Mouse (Mus musculus): ENCODE results near the gene Hoxd4. TPM values are rescaled to one million over a fixed set of nuclear protein-coding genes. Genes with fewer than 3 reads are reported as not detected.

Hoxd4 gene
- polyA plus RNA-seq, 1 experiment from 2014 or later, result not detected

DNA sequence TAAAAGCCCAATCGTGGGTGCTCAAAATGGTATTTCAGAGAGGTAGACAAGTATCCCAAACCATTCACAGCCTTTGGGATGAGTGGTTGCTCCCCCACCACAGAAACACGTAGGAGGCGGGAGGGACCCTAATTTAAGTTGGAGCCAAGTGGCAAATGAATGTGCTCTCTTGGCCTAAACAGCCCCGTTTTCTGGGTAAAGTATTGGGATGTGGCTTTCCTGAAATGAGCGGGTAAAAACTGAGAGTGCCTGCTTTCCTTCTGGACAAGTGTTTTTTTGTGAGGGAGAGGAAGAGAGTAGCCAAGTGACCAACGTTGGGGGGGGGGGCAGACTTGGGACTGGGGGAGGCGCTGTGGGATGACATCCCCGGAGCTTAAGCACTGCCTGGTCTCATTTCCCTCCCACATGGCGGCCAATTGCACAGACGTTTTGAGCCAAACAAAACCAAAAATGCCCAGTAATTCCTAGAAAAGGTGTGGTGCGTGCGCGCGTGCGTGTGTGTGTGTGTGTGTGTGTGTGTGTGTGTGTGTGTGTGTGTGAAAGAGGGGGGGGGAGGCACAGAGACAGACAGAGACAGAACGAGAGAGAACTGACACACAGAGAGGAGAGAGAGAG lies 693 bp upstream of the Hoxd4 start:
- no peak overlapping the region for H3K4me2 ChIP-seq (ENCODE audit: low read depth, low read length)
- no peaks in the 10 kb centered on the region for H3K36me3 ChIP-seq (ENCODE audit: control insufficient read depth, insufficient read depth)
- no peak overlapping the region for H3K27ac ChIP-seq (ENCODE audit: low read length)
- ATAC-seq (ENCODE audit: low read depth), result no peak
- 2% methylated on average over 16 of the region's 16 CpGs for WGBS (ENCODE audit: insufficient replicate concordance)
- H3K9me3 ChIP-seq (replicated peaks; ENCODE audit: control insufficient read depth, low read length), result no peaks in the 10 kb centered on the region
- H3K4me1 ChIP-seq (ENCODE audit: control insufficient read depth, low read depth, low read length), result no peaks in the 10 kb centered on the region
- H3K27me3 ChIP-seq (ENCODE audit: control insufficient read depth, insufficient read depth, low read depth, low read length), result peaks cover 96% of the 10 kb centered on the region
- H3K4me3 ChIP-seq (ENCODE audit: low read depth, low read length), result no peak overlapping the region
- no peak overlapping the region for H3K9ac ChIP-seq (ENCODE audit: low read depth, low read length)

DNA sequence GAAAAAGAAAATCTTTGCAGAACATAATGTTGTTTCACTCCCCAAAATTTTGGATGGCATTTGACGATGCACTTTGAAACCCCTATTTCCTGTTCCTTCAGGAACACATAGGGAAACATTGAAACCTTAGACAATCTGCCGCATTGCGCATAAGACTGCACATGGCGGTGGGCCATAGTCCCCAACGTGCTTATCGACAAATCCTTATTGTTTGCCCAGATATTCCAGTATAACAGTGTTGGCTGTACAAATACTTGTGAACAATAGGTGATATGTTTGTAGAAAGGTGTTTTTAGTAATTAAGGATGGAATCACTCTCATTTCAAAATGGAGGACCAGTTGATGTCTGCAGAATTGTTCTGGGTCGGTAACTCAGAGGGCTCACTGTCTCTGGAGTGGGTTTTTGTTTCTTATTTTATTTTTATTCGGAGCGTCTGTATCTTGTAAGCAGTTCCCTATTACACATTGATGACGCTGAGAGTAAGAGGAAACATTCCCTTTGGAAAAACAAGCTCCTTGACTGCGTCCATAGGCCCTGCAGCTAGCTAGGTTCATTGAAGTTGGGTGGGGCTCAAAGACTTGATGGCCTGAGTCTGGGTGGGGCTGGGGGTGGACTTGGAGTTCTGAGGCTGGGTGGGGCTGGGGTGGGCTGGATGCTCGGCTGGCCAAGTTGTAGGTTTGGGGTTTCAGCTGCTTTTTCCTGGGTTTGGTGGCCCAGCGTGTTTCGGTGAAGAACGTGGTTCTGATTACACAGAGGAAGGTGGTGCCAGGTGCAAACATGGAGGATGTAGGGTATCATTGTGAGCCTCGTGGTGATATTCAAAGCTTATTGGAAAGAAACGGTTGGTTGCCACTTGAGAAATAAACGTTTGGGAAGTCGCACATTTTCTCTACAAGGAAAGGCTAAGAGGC lies 1.8 kb downstream of the Hoxd4 start:
- no peak overlapping the region for H3K9ac ChIP-seq (ENCODE audit: low read depth, low read length)
- H3K27ac ChIP-seq (ENCODE audit: low read length), result no peak overlapping the region
- ATAC-seq (ENCODE audit: low read depth), result no peak
- no peaks in the 10 kb centered on the region for H3K4me1 ChIP-seq (ENCODE audit: control insufficient read depth, low read depth, low read length)
- peaks cover 90% of the 10 kb centered on the region for H3K27me3 ChIP-seq (ENCODE audit: control insufficient read depth, insufficient read depth, low read depth, low read length)
- H3K36me3 ChIP-seq (ENCODE audit: control insufficient read depth, insufficient read depth), result no peaks in the 10 kb centered on the region
- no peak overlapping the region for H3K4me2 ChIP-seq (ENCODE audit: low read depth, low read length)
- 16% methylated on average over 19 of the region's 19 CpGs for WGBS (ENCODE audit: insufficient replicate concordance)
- H3K9me3 ChIP-seq (replicated peaks; ENCODE audit: control insufficient read depth, low read length), result no peaks in the 10 kb centered on the region
- H3K4me3 ChIP-seq (ENCODE audit: low read depth, low read length), result no peak overlapping the region

DNA sequence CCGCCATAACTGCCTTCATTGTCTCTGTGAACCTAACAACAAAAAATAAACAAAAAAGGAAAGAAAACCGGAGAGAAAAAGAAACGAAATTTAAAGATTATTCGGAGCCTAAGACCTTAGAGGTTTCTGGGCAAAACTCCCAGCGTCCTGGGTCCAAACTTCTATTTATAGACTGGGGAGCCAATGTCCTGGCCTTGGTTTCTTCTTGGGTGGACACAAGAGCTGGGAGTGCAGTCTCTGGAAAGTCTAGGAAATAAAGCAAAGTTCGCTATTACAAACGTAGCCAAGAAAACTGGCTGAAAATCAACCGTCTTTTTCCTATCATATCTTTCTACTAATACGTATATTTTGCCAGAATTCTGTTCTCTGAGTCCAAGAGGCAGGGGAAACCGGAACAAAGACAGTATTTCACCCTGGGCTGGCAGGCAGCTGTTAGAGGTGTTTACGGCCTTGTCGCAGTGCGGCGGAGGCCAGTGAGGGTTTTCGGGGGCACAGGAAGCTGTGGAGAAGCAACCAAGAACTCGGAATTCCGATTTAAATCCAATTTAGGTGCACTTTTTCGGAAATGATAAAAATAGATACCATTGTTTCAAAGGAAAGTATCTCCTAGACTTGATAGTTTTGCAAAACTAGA lies 2.5 kb downstream of the Hoxd4 start:
- 7% methylated on average over 18 of the region's 18 CpGs for WGBS (ENCODE audit: insufficient replicate concordance)
- no peaks in the 10 kb centered on the region for H3K9me3 ChIP-seq (replicated peaks; ENCODE audit: control insufficient read depth, low read length)
- peaks cover 90% of the 10 kb centered on the region for H3K27me3 ChIP-seq (ENCODE audit: control insufficient read depth, insufficient read depth, low read depth, low read length)
- no peak overlapping the region for H3K27ac ChIP-seq (ENCODE audit: low read length)
- no peak overlapping the region for H3K4me3 ChIP-seq (ENCODE audit: low read depth, low read length)
- no peaks in the 10 kb centered on the region for H3K36me3 ChIP-seq (ENCODE audit: control insufficient read depth, insufficient read depth)
- no peak overlapping the region for H3K4me2 ChIP-seq (ENCODE audit: low read depth, low read length)
- H3K9ac ChIP-seq (ENCODE audit: low read depth, low read length), result no peak overlapping the region
- ATAC-seq (ENCODE audit: low read depth), result no peak
- H3K4me1 ChIP-seq (ENCODE audit: control insufficient read depth, low read depth, low read length), result no peaks in the 10 kb centered on the region

DNA sequence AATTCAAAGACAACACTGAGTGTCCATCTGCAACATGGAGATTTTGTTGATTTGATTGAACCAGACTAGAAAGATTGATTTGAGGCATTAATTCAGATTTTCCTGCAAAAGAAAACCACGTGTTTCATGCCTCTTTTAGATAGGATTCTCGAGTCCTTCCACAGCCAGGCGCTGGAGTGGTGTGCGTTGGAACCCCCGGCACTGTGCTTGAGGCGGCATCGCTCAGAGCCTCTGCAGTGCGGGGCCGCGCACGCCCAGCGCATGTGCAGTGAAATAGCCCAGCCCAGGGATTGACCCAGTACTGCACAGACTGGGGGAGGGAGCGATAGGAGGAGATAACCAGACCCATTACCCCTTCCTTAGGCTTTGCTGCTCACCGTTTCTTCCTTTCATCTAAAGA lies 3.2 kb downstream of the Hoxd4 start:
- Histone ChIP-seq H3K9ac (ENCODE audit: low read depth, low read length) (no peak overlapping the region), H3K9me3 (replicated peaks; ENCODE audit: control insufficient read depth, low read length) (no peaks in the 10 kb centered on the region), H3K4me1 (ENCODE audit: control insufficient read depth, low read depth, low read length) (no peaks in the 10 kb centered on the region), H3K27me3 (ENCODE audit: control insufficient read depth, insufficient read depth, low read depth, low read length) (peaks cover 89% of the 10 kb centered on the region), H3K27ac (ENCODE audit: low read length) (no peak overlapping the region), H3K36me3 (ENCODE audit: control insufficient read depth, insufficient read depth) (no peaks in the 10 kb centered on the region), H3K4me2 (ENCODE audit: low read depth, low read length) (no peak overlapping the region), H3K4me3 (ENCODE audit: low read depth, low read length) (no peak overlapping the region)
- WGBS (ENCODE audit: insufficient replicate concordance), result 3% methylated on average over 14 of the region's 14 CpGs
- no peak for ATAC-seq (ENCODE audit: low read depth)

DNA sequence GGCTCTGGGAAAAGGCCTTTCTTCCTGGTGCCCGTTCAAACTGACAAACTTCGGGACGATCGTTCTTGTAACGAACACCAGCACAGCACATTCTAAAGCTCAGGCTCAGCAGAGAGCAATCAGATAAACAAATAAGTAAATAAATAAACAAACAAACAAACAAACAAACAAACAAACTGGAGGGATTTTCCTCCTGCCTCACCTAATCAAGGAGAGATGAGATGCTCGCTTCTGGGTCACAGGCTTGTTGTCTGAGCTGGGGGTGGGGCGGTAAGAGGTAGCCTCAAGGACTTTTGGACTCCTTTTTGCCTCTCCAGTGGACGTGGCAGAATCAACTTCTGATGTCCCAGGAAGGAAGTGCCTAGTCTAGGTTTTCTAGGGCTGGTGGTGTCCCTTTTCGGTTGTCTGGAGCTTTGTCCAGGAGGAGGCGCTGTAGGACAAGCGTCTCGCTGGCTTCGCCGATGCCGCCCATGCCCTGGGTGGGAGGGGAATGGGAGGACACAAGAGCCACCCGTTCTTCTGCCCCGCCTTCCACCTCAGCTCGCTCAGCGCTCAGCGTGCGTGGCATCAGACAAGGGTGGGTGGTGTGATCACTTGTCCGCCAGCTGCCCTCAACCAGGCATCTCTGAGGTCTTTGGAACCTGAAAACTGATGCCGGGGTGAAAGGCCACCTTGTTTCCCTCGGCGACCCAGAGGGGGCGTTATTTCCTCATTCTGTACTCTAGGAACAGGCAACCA lies 3.9 kb downstream of the Hoxd4 start:
- Histone ChIP-seq H3K27me3 (ENCODE audit: control insufficient read depth, insufficient read depth, low read depth, low read length) (peaks cover 84% of the 10 kb centered on the region), H3K27ac (ENCODE audit: low read length) (no peak overlapping the region), H3K9me3 (replicated peaks; ENCODE audit: control insufficient read depth, low read length) (no peaks in the 10 kb centered on the region), H3K4me1 (ENCODE audit: control insufficient read depth, low read depth, low read length) (no peaks in the 10 kb centered on the region), H3K36me3 (ENCODE audit: control insufficient read depth, insufficient read depth) (no peaks in the 10 kb centered on the region), H3K4me2 (ENCODE audit: low read depth, low read length) (no peak overlapping the region), H3K9ac (ENCODE audit: low read depth, low read length) (no peak overlapping the region), H3K4me3 (ENCODE audit: low read depth, low read length) (no peak overlapping the region)
- WGBS (ENCODE audit: insufficient replicate concordance), result 3% methylated on average over 26 of the region's 26 CpGs
- ATAC-seq (ENCODE audit: low read depth), result no peak

DNA sequence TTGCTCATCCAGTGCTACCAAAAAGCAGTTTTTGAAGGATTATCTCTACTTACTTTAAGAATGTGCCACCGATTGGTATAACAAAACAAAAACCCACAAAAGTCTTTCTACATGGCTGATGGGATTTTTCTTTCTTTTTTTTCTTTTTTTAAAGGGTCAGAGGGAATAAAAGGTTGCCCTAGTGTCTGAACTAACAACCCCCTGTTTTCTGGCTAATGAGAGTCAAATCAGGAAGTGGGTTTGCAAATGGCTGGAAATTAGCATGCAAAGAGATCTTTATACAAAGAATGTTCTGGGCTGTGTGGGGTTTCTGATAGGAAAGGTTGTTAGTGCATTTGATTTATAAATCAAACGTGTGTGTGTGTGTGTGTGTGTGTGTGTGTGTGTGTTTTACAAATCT lies 8.7 kb downstream of the Hoxd4 start:
- no peak for ATAC-seq (ENCODE audit: low read depth)
- Histone ChIP-seq H3K36me3 (ENCODE audit: control insufficient read depth, insufficient read depth) (no peaks in the 10 kb centered on the region), H3K9ac (ENCODE audit: low read depth, low read length) (no peak overlapping the region), H3K4me3 (ENCODE audit: low read depth, low read length) (no peak overlapping the region), H3K4me1 (ENCODE audit: control insufficient read depth, low read depth, low read length) (no peaks in the 10 kb centered on the region), H3K4me2 (ENCODE audit: low read depth, low read length) (no peak overlapping the region), H3K9me3 (replicated peaks; ENCODE audit: control insufficient read depth, low read length) (no peaks in the 10 kb centered on the region), H3K27ac (ENCODE audit: low read length) (no peak overlapping the region), H3K27me3 (ENCODE audit: control insufficient read depth, insufficient read depth, low read depth, low read length) (peaks cover 80% of the 10 kb centered on the region)
- WGBS (ENCODE audit: insufficient replicate concordance), result 7% methylated on average over 2 of the region's 2 CpGs

DNA sequence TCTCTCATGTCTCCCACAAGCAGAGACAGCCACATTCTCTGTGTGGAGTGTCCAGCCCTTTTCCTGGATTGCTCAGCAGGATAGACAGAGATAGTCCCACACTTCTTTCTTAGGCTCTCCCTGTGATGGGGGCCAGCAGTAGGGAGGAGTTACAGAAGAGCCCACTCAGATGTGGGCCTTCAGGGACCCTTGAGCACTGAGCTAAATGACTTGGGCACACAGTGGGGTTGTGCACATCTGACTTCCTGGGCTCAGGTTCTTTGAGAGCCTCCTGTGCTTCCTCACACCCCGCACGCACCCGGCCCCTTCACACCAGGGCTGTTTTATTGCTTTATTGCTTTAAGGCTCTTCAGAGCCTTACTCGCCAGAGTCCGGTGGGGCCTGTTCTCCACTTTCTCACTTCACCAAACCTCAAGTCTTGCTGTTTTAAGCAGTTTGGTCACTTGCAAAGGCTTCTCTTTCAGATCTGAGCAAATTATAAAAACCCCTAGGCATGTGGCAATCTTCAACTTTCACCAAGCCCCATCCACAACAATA lies 9.3 kb downstream of the Hoxd4 start:
- Histone ChIP-seq H3K4me2 (ENCODE audit: low read depth, low read length) (no peak overlapping the region), H3K4me3 (ENCODE audit: low read depth, low read length) (no peak overlapping the region), H3K9me3 (replicated peaks; ENCODE audit: control insufficient read depth, low read length) (no peaks in the 10 kb centered on the region), H3K27me3 (ENCODE audit: control insufficient read depth, insufficient read depth, low read depth, low read length) (peaks cover 80% of the 10 kb centered on the region), H3K9ac (ENCODE audit: low read depth, low read length) (no peak overlapping the region), H3K27ac (ENCODE audit: low read length) (no peak overlapping the region), H3K36me3 (ENCODE audit: control insufficient read depth, insufficient read depth) (no peaks in the 10 kb centered on the region), H3K4me1 (ENCODE audit: control insufficient read depth, low read depth, low read length) (no peaks in the 10 kb centered on the region)
- no peak for ATAC-seq (ENCODE audit: low read depth)
- WGBS (ENCODE audit: insufficient replicate concordance), result 45% methylated on average over 5 of the region's 5 CpGs

DNA sequence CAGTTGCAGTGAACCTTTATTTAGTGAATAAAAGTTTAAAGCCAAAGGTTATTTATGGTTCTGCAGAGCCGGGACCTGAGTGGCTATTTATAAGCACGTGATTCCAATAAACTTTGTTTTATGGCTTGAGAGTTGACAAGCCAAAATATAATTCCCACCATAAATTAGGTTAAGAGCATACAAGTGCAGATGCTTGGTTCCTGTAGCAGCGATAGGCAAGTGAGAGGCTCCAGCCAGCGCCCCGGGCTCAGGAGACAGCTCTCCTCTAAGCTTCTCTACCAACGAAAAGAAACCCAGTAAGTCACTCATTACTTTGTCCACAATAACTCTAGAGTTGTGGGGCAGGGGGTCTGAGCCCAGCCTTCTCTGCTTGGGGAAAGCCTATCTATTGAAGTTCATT lies 10.2 kb downstream of the Hoxd4 start:
- H3K4me1 ChIP-seq (ENCODE audit: control insufficient read depth, low read depth, low read length), result no peaks in the 10 kb centered on the region
- peaks cover 82% of the 10 kb centered on the region for H3K27me3 ChIP-seq (ENCODE audit: control insufficient read depth, insufficient read depth, low read depth, low read length)
- no peak overlapping the region for H3K4me3 ChIP-seq (ENCODE audit: low read depth, low read length)
- no peak overlapping the region for H3K9ac ChIP-seq (ENCODE audit: low read depth, low read length)
- no peak overlapping the region for H3K27ac ChIP-seq (ENCODE audit: low read length)
- no peaks in the 10 kb centered on the region for H3K36me3 ChIP-seq (ENCODE audit: control insufficient read depth, insufficient read depth)
- H3K9me3 ChIP-seq (replicated peaks; ENCODE audit: control insufficient read depth, low read length), result no peaks in the 10 kb centered on the region
- H3K4me2 ChIP-seq (ENCODE audit: low read depth, low read length), result no peak overlapping the region
- WGBS (ENCODE audit: insufficient replicate concordance), result 20% methylated on average over 6 of the region's 6 CpGs
- no peak for ATAC-seq (ENCODE audit: low read depth)
